Mouse (Mus musculus): ENCODE measurements around the gene Nicn1. TPM values are rescaled to one million over a fixed set of nuclear protein-coding genes. Genes with fewer than 3 reads are reported as not detected.
"Not testable (repeated sequence)": the region's sequence is repeated elsewhere in the genome, so short reads cannot be mapped to it uniquely, and the experiment has no call there.

The Nicn1 gene
- polyA plus RNA-seq, 1 experiment from 2014 or later = 49.1 TPM

DNA sequence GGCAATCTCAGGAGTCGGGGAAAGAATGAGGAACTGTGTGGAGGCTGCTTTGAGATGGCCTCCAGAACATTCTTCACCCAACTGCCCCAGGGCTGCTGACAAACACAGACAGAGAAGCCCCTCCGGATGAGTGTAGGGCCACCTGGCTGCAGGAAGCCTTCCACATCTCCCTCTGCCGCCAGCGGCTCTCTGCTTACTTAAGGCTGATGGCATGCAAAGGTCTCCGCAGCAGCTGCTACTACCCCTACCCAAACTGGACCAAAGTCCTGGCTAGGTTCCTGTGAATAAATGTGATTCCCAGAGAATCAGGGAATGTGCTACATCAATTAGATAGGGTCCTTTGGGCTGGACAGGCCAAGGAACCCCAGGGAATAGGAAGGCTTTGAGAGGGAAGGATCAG lies 17.5 kb upstream of the Nicn1 start:
- no peak for ATAC-seq (ENCODE audit: insufficient number of reproducible peaks, low FRiP score, low TSS enrichment, low read depth)
- Histone ChIP-seq H3K9me3 (ENCODE audit: control insufficient read depth, low read length) (no peaks in the 10 kb centered on the region), H3K4me1 (ENCODE audit: control insufficient read depth, insufficient read depth, low read length) (no peaks in the 10 kb centered on the region)

DNA sequence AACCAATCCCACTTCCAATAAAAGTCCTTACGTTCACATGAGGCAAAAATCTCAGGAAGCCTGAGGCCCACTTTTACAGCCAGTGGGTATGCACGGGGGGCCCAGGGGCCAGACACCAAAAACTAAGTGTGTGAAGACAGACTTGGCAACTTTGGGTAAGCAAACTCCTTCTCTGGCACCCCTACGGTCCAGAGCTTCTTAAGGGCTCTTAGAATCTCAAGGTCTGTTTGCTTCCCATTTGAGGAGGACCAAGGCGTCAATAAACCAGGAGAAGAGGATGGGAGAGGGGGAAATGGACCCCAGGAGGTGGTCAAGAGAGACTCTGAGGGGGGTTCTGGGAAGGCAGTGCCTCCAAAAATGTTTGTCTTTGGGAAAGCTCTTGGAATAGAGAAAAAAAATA lies 16.7 kb upstream of the Nicn1 start:
- no peaks in the 10 kb centered on the region for H3K9me3 ChIP-seq (ENCODE audit: control insufficient read depth, low read length)
- 66% methylated on average over 4 of the region's 4 CpGs for WGBS
- no peaks in the 10 kb centered on the region for H3K4me1 ChIP-seq (ENCODE audit: control insufficient read depth, insufficient read depth, low read length)
- H3K9ac ChIP-seq (ENCODE audit: low read length) = no peak overlapping the region
- no peak overlapping the region for H3K27ac ChIP-seq (replicated peaks; ENCODE audit: low read depth, low read length)
- ATAC-seq (ENCODE audit: insufficient number of reproducible peaks, low FRiP score, low TSS enrichment, low read depth) (no peak), DNase-seq (ENCODE audit: low spot score) (no peak)
- no peak overlapping the region for H3K4me2 ChIP-seq (ENCODE audit: low read depth, severe bottlenecking)
- H3K27me3 ChIP-seq (ENCODE audit: control insufficient read depth, insufficient read depth, low read length) = no peaks in the 10 kb centered on the region
- no peak overlapping the region for H3K4me3 ChIP-seq (ENCODE audit: low read depth, low read length)
- H3K36me3 ChIP-seq (ENCODE audit: control insufficient read depth, insufficient read depth, low read length) = no peaks in the 10 kb centered on the region

More for the DNA sequence above, 17.5 kb upstream of the Nicn1 start:
- Histone ChIP-seq H3K27me3 (ENCODE audit: control insufficient read depth, insufficient read depth, low read length) (no peaks in the 10 kb centered on the region), H3K27ac (replicated peaks; ENCODE audit: low read depth, low read length) (no peak overlapping the region), H3K4me3 (ENCODE audit: low read depth, low read length) (no peak overlapping the region), H3K9ac (ENCODE audit: low read length) (0 out of 2 replicates have a peak overlapping the region, but pooled peaks have one; percentile 22), H3K4me2 (ENCODE audit: low read depth, severe bottlenecking) (no peak overlapping the region), H3K36me3 (ENCODE audit: control insufficient read depth, insufficient read depth, low read length) (no peaks in the 10 kb centered on the region)
- DNase-seq (ENCODE audit: low spot score) = no peak
- WGBS = 71% methylated on average over 5 of the region's 5 CpGs

DNA sequence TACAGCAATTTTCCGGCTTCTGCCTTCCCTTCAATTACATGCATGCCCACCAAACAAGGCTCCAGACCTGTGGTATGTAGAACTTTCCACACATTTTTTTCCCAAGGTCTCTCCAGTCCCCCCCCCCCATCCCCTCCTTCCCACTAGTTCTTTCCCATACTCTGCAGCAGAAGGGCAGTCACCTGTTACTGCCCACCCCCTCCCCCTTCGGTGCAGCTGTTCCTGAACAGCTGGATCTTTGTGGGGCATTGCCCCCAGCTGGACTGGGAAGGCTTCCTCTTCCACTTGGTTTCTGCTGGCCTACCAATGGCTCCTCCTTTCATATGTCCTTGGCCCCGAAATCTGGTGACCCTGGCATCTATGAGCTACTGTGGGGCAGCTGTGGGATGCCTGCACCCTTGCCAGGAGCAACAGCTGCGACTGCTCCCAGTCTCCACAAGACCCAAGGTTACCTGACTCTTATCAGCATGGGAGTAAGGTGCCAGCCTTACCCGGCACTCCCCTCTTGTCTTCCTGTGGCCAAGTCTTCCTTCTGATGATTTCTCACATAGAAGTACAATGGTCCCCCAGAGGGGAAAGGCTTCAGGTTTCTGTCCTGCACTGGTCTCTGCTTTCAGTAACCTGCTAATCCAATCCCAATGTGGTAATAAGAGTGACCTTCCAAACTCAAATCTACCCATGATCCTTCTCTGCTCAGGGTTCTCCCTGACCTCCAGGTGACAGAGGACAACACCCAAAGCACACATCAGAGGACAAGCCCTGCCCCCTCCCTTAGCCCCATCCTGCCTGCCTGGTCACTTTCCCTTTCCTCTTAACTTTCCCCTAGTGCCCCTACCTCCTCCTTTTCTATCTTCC lies 15.5 kb upstream of the Nicn1 start:
- H3K9ac ChIP-seq (ENCODE audit: low read length) = no peak overlapping the region
- H3K4me3 ChIP-seq (ENCODE audit: low read depth, low read length) = no peak overlapping the region
- no peak overlapping the region for H3K4me2 ChIP-seq (ENCODE audit: low read depth, severe bottlenecking)
- no peaks in the 10 kb centered on the region for H3K36me3 ChIP-seq (ENCODE audit: control insufficient read depth, insufficient read depth, low read length)
- H3K27me3 ChIP-seq (ENCODE audit: control insufficient read depth, insufficient read depth, low read length) = no peaks in the 10 kb centered on the region
- H3K27ac ChIP-seq (replicated peaks; ENCODE audit: low read depth, low read length) = no peak overlapping the region
- no peaks in the 10 kb centered on the region for H3K9me3 ChIP-seq (ENCODE audit: control insufficient read depth, low read length)
- no peak for DNase-seq (ENCODE audit: low spot score)
- ATAC-seq (ENCODE audit: insufficient number of reproducible peaks, low FRiP score, low TSS enrichment, low read depth) = no peak
- 76% methylated on average over 5 of the region's 5 CpGs for WGBS
- no peaks in the 10 kb centered on the region for H3K4me1 ChIP-seq (ENCODE audit: control insufficient read depth, insufficient read depth, low read length)

DNA sequence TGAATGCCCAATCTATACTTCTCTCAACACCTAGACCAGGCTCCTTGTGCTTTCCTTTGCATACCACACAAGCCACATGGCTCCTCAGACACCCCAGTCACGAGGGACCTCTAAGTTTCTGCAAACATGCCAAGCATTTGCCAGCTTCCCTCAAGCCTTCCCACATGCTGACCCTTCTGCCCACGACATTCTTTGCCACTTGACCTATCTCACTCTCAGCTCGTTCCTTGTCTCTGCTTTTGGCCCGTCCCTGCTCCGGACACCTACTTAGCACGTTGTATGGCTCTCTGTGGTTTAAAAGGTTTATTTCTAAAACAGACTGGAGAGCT lies 14.9 kb upstream of the Nicn1 start:
- Histone ChIP-seq H3K4me2 (ENCODE audit: low read depth, severe bottlenecking) (no peak overlapping the region), H3K4me1 (ENCODE audit: control insufficient read depth, insufficient read depth, low read length) (no peaks in the 10 kb centered on the region), H3K9ac (ENCODE audit: low read length) (no peak overlapping the region), H3K9me3 (ENCODE audit: control insufficient read depth, low read length) (no peaks in the 10 kb centered on the region), H3K36me3 (ENCODE audit: control insufficient read depth, insufficient read depth, low read length) (no peaks in the 10 kb centered on the region), H3K27me3 (ENCODE audit: control insufficient read depth, insufficient read depth, low read length) (no peaks in the 10 kb centered on the region), H3K27ac (replicated peaks; ENCODE audit: low read depth, low read length) (no peak overlapping the region), H3K4me3 (ENCODE audit: low read depth, low read length) (no peak overlapping the region)
- ATAC-seq (ENCODE audit: insufficient number of reproducible peaks, low FRiP score, low TSS enrichment, low read depth) (no peak), DNase-seq (ENCODE audit: low spot score) (no peak)
- WGBS = 57% methylated on average over 6 of the region's 6 CpGs

DNA sequence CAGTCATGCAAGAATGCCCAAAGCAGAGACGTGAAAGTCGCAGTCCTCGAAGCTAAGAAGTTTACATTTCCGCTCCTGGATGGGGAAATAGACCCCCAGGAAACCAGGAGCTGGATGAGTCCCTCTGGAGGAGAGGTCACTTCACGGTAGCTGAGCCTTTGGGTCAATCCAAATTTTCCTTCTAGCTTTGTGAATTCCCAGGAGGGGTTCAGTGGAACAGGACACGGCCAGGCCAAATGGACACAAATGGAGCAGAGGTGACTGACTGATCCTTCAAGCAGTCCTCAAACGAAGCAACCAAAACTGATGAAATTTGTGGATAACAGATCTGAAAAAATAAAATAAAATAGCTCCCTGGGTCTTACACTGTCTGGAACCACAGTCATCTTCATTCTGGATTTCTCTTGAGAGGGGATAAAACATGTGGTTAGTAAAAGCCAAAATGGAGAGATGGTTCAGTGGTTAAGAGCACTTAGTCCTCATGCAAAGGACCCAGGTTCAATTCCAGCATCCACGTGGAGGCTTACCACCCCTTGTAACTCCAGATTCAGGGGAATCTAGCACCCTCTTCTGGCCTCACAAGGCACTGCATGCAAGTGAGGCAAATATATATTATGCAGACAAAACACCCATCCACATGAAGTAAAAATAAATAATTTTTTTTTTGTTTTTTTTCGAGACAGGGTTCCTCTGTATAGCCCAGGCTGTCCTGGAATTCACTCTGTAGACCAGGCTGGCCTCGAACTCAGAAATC lies 11.4 kb upstream of the Nicn1 start:
- Histone ChIP-seq H3K4me3 (ENCODE audit: low read depth, low read length) (no peak overlapping the region), H3K4me2 (ENCODE audit: low read depth, severe bottlenecking) (no peak overlapping the region), H3K36me3 (ENCODE audit: control insufficient read depth, insufficient read depth, low read length) (no peaks in the 10 kb centered on the region), H3K9ac (ENCODE audit: low read length) (no peak overlapping the region), H3K9me3 (ENCODE audit: control insufficient read depth, low read length) (no peaks in the 10 kb centered on the region), H3K27ac (replicated peaks; ENCODE audit: low read depth, low read length) (no peak overlapping the region), H3K27me3 (ENCODE audit: control insufficient read depth, insufficient read depth, low read length) (no peaks in the 10 kb centered on the region), H3K4me1 (ENCODE audit: control insufficient read depth, insufficient read depth, low read length) (no peaks in the 10 kb centered on the region)
- DNase-seq (ENCODE audit: low spot score) (no peak), ATAC-seq (ENCODE audit: insufficient number of reproducible peaks, low FRiP score, low TSS enrichment, low read depth) (no peak)
- WGBS = 70% methylated on average over 10 of the region's 10 CpGs

DNA sequence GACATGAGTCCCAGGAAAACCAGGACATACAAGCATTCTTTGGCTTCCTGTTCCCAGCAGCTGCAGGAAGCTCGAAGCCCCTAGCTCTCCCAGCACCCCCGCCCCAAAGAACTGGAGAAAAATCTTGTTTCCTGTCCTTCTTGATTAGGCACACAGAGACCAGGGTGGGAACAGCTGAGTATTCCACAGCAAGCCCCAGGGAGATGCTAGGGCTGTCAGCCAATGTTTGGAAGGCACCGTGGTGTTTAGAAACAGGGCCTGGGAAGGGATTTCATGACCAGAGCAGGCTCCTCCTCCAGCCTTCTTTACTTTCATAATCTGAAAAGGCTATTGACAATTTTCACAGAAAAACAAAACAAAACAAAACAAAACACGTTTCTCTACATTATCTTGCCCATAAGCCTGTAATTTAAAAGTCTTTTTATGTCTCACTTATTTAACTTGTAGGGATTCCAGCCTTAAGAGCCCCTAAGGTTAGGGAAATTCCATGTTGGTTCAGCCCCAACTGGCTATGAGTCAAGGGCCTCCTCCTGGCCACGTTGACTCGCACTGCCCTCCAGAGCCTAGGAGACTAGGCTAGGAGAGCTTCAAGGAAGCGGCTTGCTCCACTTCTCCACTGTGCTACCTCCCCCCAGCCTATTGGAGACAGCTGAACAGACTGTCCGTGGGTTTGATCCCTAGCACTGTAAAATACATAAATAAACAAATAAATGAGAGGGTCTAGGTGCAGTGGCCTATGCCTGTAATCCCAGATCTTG lies 10.0 kb upstream of the Nicn1 start:
- Histone ChIP-seq H3K36me3 (ENCODE audit: control insufficient read depth, insufficient read depth, low read length) (no peaks in the 10 kb centered on the region), H3K9me3 (ENCODE audit: control insufficient read depth, low read length) (no peaks in the 10 kb centered on the region), H3K4me3 (ENCODE audit: low read depth, low read length) (no peak overlapping the region), H3K9ac (ENCODE audit: low read length) (no peak overlapping the region), H3K4me2 (ENCODE audit: low read depth, severe bottlenecking) (no peak overlapping the region), H3K27ac (replicated peaks; ENCODE audit: low read depth, low read length) (no peak overlapping the region), H3K27me3 (ENCODE audit: control insufficient read depth, insufficient read depth, low read length) (no peaks in the 10 kb centered on the region), H3K4me1 (ENCODE audit: control insufficient read depth, insufficient read depth, low read length) (no peaks in the 10 kb centered on the region)
- 47% methylated on average over 8 of the region's 8 CpGs for WGBS
- no peak for ATAC-seq (ENCODE audit: insufficient number of reproducible peaks, low FRiP score, low TSS enrichment, low read depth)
- DNase-seq (ENCODE audit: low spot score) = no peak

DNA sequence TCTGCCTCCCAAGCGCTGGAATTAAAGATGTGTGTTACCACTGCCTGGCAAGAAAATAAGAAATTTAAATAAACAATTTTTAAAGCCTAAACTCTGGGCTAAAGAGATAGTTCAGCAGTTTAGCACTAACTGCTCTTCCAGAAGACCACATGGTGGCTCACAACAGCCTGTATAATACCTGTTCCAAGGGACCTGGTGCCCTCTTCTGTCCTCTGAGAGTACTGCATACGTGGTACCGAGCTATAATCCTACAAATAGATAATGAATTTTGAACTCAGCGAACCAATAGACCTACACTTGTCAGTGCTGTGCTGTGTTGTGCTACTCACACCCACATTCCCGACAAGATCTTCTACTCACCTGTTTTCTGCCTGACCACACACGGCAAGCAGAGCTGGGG lies 5.8 kb upstream of the Nicn1 start:
- 9% methylated on average over 6 of the region's 6 CpGs for WGBS
- Histone ChIP-seq H3K27ac (replicated peaks; ENCODE audit: low read depth, low read length) (no peak overlapping the region), H3K9ac (ENCODE audit: low read length) (no peak overlapping the region), H3K9me3 (ENCODE audit: control insufficient read depth, low read length) (no peaks in the 10 kb centered on the region), H3K4me1 (ENCODE audit: control insufficient read depth, insufficient read depth, low read length) (no peaks in the 10 kb centered on the region), H3K27me3 (ENCODE audit: control insufficient read depth, insufficient read depth, low read length) (no peaks in the 10 kb centered on the region), H3K4me3 (ENCODE audit: low read depth, low read length) (no peak overlapping the region), H3K36me3 (ENCODE audit: control insufficient read depth, insufficient read depth, low read length) (no peaks in the 10 kb centered on the region), H3K4me2 (ENCODE audit: low read depth, severe bottlenecking) (no peak overlapping the region)
- ATAC-seq (ENCODE audit: insufficient number of reproducible peaks, low FRiP score, low TSS enrichment, low read depth) (no peak), DNase-seq (ENCODE audit: low spot score) (peak; percentile 82)

DNA sequence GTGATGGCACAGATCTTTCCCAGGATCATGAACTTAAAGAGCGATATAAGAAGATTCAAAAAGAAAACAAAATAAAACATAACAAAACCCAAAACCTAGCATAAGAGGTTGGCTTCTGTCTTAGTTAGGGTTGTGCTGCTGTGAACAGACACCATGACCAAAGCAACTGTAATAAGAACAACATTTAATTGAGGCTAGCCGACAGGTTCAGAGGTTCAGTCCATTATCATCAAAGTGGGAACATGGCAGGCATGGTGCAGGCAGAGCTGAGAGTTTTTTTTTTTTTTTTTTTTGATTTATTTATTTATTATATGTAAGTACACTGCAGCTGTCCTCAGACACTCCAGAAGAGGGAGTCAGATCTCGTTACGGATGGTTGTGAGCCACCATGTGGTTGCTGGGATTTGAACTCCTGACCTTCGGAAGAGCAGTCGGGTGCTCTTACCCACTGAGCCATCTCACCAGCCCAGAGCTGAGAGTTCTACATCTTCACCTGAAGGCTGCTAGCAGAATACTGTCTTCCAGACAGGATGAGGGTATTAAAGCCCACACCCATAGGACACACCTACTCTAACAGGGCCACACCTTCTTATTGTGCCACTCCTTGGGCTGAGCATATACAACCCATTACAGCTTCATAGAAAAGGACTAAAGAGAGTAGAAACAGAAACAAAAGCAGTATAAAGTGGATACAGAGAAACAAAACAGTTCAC lies 2.5 kb upstream of the Nicn1 start:
- H3K4me1 ChIP-seq (ENCODE audit: control insufficient read depth, insufficient read depth, low read length); DNase-seq (ENCODE audit: low spot score); H3K9ac ChIP-seq (ENCODE audit: low read length); H3K9me3 ChIP-seq (ENCODE audit: control insufficient read depth, low read length); ATAC-seq (ENCODE audit: insufficient number of reproducible peaks, low FRiP score, low TSS enrichment, low read depth); H3K27ac ChIP-seq (replicated peaks; ENCODE audit: low read depth, low read length); H3K36me3 ChIP-seq (ENCODE audit: control insufficient read depth, insufficient read depth, low read length); H3K4me3 ChIP-seq (ENCODE audit: low read depth, low read length); H3K4me2 ChIP-seq (ENCODE audit: low read depth, severe bottlenecking); H3K27me3 ChIP-seq (ENCODE audit: control insufficient read depth, insufficient read depth, low read length): not testable (repeated sequence)
- WGBS = 85% methylated on average over 4 of the region's 6 CpGs

Measured in limb, embryonic 11.5 days (tissue).